Mouse (Mus musculus) forebrain, embryonic 11.5 days (tissue): ENCODE data around the gene Zfp354b. TPM values are rescaled to one million over a fixed set of nuclear protein-coding genes. Genes with fewer than 3 reads are reported as not detected.

Experiments
- ATAC-seq: fragments of 200-750 bp; cut with Nextera tagmentation; replicated peaks from 2 replicates; pipeline ENCODE4 v1.8.0; 2017; ENCODE audit warnings: moderate TSS enrichment; ENCODE audit not compliant: low FRiP score
- DNase-seq: peaks from one replicate; pipeline ENCODE4 v3.0.0-alpha.2; 2017; ENCODE audit warnings: low spot score
- H3K27ac ChIP-seq: fragments of 300-500 bp; sonication (generic); 2 replicates; pipeline ENCODE4 v1.5.1; 2014; ENCODE audit warnings: low read depth, low read length
- H3K27me3 ChIP-seq: fragments of 300-500 bp; sonication (generic); 2 replicates; pipeline ENCODE4 v1.6.1; 2014; ENCODE audit warnings: mild to moderate bottlenecking, low read length, mixed read lengths; ENCODE audit not compliant: control insufficient read depth, insufficient read depth
- H3K36me3 ChIP-seq: fragments of 300-500 bp; sonication (generic); 2 replicates; pipeline ENCODE4 v1.6.1; 2014; ENCODE audit warnings: mild to moderate bottlenecking, low read length, moderate library complexity, mixed read lengths; ENCODE audit not compliant: control insufficient read depth, insufficient read depth
- H3K4me1 ChIP-seq: fragments of 300-500 bp; sonication (generic); replicated peaks from 2 replicates; pipeline ENCODE4 v1.6.1; 2014; ENCODE audit warnings: low read length, mixed read lengths; ENCODE audit not compliant: control insufficient read depth, insufficient read depth
- H3K4me2 ChIP-seq: fragments of 300-500 bp; sonication (generic); 2 replicates; pipeline ENCODE4 v1.6.1; 2014; ENCODE audit warnings: low read depth, mild to moderate bottlenecking, low read length, moderate library complexity, mixed read lengths; ENCODE audit not compliant: severe bottlenecking
- H3K4me3 ChIP-seq: fragments of 300-500 bp; sonication (generic); 2 replicates; pipeline ENCODE4 v1.5.1; 2014; ENCODE audit warnings: low read depth, low read length
- H3K9ac ChIP-seq: fragments of 300-500 bp; sonication (generic); 2 replicates; pipeline ENCODE4 v1.6.1; 2014; ENCODE audit warnings: low read length
- H3K9me3 ChIP-seq: fragments of 300-500 bp; sonication (generic); 2 replicates; pipeline ENCODE4 v1.6.1; 2016; ENCODE audit warnings: low read length, mixed read lengths; ENCODE audit not compliant: control insufficient read depth
- WGBS: fragments of 180-500 bp; shearing (Covaris S2); extraction: QIAGEN DNeasy Blood & Tissue Kit; methylation state at CpG from one replicate; pipeline ENCODE4 v1.1.7; 2014; 5-methylcytosine and 5-hydroxymethylcytosine counted together
- polyA plus RNA-seq: library from polyadenylated mRNA; unstranded; fragments of >200 nt; fragmentation: Nextera tagmentation; extraction: Ambion mirVana; gene quantifications from 2 replicates; pipeline ENCODE4 v1.2.1, GENCODE M21; 2014

Gene Zfp354b
- polyA plus RNA-seq, 1 experiment from 2014 or later, result 1.9 TPM

DNA sequence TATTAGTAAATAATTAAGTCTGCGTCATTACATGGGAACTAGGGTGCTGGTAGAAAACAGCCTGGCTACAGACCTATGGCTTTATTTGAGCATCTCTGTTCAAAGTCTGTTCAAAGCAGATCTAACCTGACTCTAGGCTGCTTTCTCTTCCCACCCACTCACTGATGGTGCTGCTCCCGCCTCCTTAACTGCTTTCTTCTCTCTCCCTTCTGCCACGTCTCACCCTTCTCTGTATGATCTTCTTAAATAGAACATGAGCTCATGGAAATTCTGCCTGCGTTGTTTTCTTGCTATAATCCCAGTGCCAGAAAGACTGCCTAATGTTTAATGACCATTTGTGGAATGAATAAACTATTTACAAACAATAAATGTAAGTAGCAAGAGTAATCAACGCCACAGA lies 23.3 kb downstream of the Zfp354b start:
- H3K27me3 ChIP-seq, result no peaks in the 10 kb centered on the region
- peaks cover 19% of the 10 kb centered on the region for H3K9me3 ChIP-seq
- no peak for DNase-seq
- no peak for ATAC-seq
- WGBS, result 95% methylated on average over 5 of the region's 5 CpGs
- H3K4me3 ChIP-seq, result no peak overlapping the region
- H3K36me3 ChIP-seq, result peaks cover 74% of the 10 kb centered on the region
- no peak overlapping the region for H3K27ac ChIP-seq
- no peak overlapping the region for H3K4me2 ChIP-seq
- no peak overlapping the region for H3K9ac ChIP-seq
- no peaks in the 10 kb centered on the region for H3K4me1 ChIP-seq

DNA sequence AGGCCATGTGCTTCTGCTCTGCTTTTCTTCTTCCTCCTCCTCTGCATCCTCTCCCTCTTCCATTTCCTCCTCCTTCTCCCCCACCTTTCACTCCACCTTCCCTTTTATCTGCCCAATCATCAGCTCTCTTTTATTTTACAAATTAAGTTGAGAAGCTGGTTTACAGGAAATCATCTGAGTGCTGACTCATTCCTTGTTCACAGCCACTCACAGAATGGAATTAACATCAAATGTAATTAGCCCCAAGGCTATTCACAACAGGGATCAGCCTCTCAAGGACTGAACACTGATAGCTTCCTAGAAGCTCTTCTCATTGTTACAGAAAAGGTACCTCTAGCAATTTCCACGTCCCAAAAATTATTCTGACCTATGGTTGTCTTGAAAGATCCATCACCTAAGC lies 34.1 kb downstream of the Zfp354b start:
- Histone ChIP-seq H3K36me3 (peaks cover 22% of the 10 kb centered on the region), H3K9ac (no peak overlapping the region), H3K27ac (no peak overlapping the region), H3K4me3 (no peak overlapping the region), H3K4me1 (no peaks in the 10 kb centered on the region), H3K27me3 (no peaks in the 10 kb centered on the region), H3K9me3 (peaks cover 42% of the 10 kb centered on the region), H3K4me2 (no peak overlapping the region)
- WGBS, result 83% methylated on average over 1 of the region's 1 CpGs
- ATAC-seq, result no peak
- no peak for DNase-seq

DNA sequence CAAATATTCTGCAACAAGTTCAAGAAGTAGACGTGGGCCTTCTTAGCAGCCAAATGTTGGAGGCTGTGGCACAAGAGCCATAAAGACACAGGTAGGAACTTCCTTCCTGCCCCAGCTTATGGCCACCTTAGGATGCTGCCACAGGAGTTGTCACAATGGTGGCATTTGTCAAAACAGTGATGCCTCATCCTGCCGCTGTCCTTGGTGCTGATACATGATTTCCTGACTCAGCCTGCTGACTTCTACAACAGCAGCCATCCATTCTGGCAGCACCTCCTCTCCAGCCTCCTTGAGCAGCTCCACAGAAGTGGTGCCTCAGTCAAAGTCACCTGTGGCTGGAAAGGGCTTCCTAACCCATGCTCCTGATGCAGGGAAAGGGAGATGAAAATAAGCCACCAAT lies 39.0 kb downstream of the Zfp354b start:
- WGBS, result 51% methylated on average over 2 of the region's 2 CpGs
- no peak overlapping the region for H3K9ac ChIP-seq
- no peak overlapping the region for H3K4me3 ChIP-seq
- H3K9me3 ChIP-seq, result peaks cover 3% of the 10 kb centered on the region; the same call in 1 of the 2 replicates
- ATAC-seq, result no peak
- H3K27me3 ChIP-seq, result no peaks in the 10 kb centered on the region
- DNase-seq, result no peak
- H3K27ac ChIP-seq, result no peak overlapping the region
- H3K36me3 ChIP-seq, result no peaks in the 10 kb centered on the region
- H3K4me1 ChIP-seq, result no peaks in the 10 kb centered on the region
- no peak overlapping the region for H3K4me2 ChIP-seq

- peak; percentile 93 for DNase-seq
- Histone ChIP-seq H3K4me3 (peak within 1 kb of the TSS; percentile 39), H3K27me3 (no peaks in the 10 kb centered on the region), H3K9ac (peak within 1 kb of the TSS; percentile 73), H3K27ac (no peak within 1 kb of the TSS), H3K4me2 (peak within 1 kb of the TSS; percentile 59), H3K4me1 (0 out of 2 replicates have a peak, but pooled peaks cover 2% of the 10 kb centered on the region), H3K9me3 (no peaks in the 10 kb centered on the region; the same call in 1 of the 2 replicates), H3K36me3 (no peaks in the 10 kb centered on the region; the same call in 1 of the 2 replicates)
- peak; percentile 95 for ATAC-seq
- 6% methylated on average over 26 of the region's 26 CpGs for WGBS
Measured at GRCm38 (mm10) chr11:50887390-50888128, 43.9 kb downstream of the Zfp354b start, which contains the start of gene Zfp454. Gene Zfp454 (minus strand): TSS chr11:50887651.

DNA sequence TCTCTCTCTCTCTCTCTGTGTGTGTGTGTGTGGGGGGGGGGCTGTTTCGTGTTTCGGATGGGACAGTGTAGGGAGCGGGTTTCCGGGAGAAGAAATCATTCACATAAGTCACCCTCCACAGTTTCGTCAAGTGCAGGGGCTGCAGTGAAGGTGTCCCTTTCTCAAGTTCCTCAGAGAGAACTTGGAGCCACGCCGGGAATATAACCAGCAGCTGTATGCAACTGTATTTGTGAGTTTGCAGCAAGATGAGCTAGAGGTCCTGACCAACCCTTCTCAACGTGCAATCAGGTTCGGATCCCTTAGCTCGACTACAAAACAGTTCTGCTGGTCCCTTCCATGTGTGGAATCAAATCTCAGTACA lies 44.5 kb downstream of the Zfp354b start:
- H3K27ac ChIP-seq, result no peak overlapping the region
- H3K9me3 ChIP-seq, result no peaks in the 10 kb centered on the region; the same call in 1 of the 2 replicates
- H3K4me2 ChIP-seq, result peak overlapping the region; percentile 59
- ATAC-seq (peak; percentile 43; the same call in 1 of the 2 replicates), DNase-seq (no peak)
- H3K27me3 ChIP-seq, result no peaks in the 10 kb centered on the region
- peak overlapping the region; percentile 39 for H3K4me3 ChIP-seq
- H3K4me1 ChIP-seq, result 0 out of 2 replicates have a peak, but pooled peaks cover 2% of the 10 kb centered on the region
- H3K36me3 ChIP-seq, result no peaks in the 10 kb centered on the region; the same call in 1 of the 2 replicates
- WGBS, result 31% methylated on average over 10 of the region's 10 CpGs
- H3K9ac ChIP-seq, result peak overlapping the region; percentile 73

- 44% methylated on average over 8 of the region's 8 CpGs for WGBS
- DNase-seq (no peak), ATAC-seq (no peak)
- Histone ChIP-seq H3K27me3 (no peaks in the 10 kb centered on the region), H3K27ac (no peak overlapping the region), H3K36me3 (no peaks in the 10 kb centered on the region; the same call in 1 of the 2 replicates), H3K9ac (peak overlapping the region; percentile 73), H3K9me3 (no peaks in the 10 kb centered on the region), H3K4me1 (0 out of 2 replicates have a peak, but pooled peaks cover 2% of the 10 kb centered on the region), H3K4me3 (peak overlapping the region; percentile 39), H3K4me2 (peak overlapping the region; percentile 59)
Measured at GRCm38 (mm10) chr11:50886231-50886932, 45.1 kb downstream of the Zfp354b start.

GRCm38 (mm10) chr11:50883756-50884155 lies 47.7 kb downstream of the Zfp354b start:
- 90% methylated on average over 3 of the region's 3 CpGs for WGBS
- 0 out of 2 replicates have a peak, but pooled peaks cover 2% of the 10 kb centered on the region for H3K4me1 ChIP-seq

DNA sequence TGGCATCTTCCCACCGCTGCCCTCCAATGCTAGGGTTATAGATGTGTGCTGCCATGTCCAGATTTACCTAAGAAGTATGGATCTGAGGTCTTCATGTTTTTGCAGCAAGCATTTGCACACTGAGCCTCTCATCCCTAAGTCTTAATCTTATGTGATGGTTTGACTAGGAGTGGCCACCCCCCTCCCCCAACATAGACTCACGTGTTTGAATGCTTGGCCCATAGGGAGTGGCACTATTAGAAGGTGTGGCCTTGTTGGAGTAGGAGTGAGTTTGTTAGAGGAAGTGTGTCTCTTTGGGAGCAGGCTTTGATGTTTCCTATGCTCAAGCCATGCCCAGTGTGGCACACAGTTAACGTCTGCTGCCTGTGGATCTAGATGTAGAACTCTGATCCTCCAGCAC lies 52.8 kb downstream of the Zfp354b start:
- Histone ChIP-seq H3K27me3 (no peaks in the 10 kb centered on the region), H3K9ac (no peak overlapping the region), H3K36me3 (peaks cover 27% of the 10 kb centered on the region), H3K27ac (no peak overlapping the region), H3K4me3 (no peak overlapping the region), H3K4me2 (no peak overlapping the region), H3K4me1 (no peaks in the 10 kb centered on the region), H3K9me3 (peaks cover 9% of the 10 kb centered on the region; the same call in 1 of the 2 replicates)
- ATAC-seq, result no peak
- 95% methylated on average over 3 of the region's 3 CpGs for WGBS
- no peak for DNase-seq

More at GRCm38 (mm10) chr11:50883756-50884155, 47.7 kb downstream of the Zfp354b start:
- H3K4me2 ChIP-seq, result no peak overlapping the region
- no peaks in the 10 kb centered on the region for H3K27me3 ChIP-seq
- H3K36me3 ChIP-seq, result peaks cover 3% of the 10 kb centered on the region; the same call in 1 of the 2 replicates
- no peak overlapping the region for H3K27ac ChIP-seq
- no peak overlapping the region for H3K4me3 ChIP-seq
- ATAC-seq, result no peak
- no peaks in the 10 kb centered on the region for H3K9me3 ChIP-seq
- no peak for DNase-seq
- no peak overlapping the region for H3K9ac ChIP-seq
